Mouse (Mus musculus): ENCODE data around the gene Gm10447.

GRCm38 (mm10) chr11:53443861-53444260 is 13.0 kb downstream of the Gm10447 start:
- TF ChIP-seq POLR2A (IDR thresholded peaks at IDR 0.05; ENCODE audit: borderline replicate concordance, low read depth, low read length) (no peak), CTCF (IDR thresholded peaks at IDR 0.05; ENCODE audit: low read depth, low read length) (peak; percentile 73)
